11 mouse cellular contexts compared by ENCODE assay signal in genomic region chr10:75412114-75413103, GRCm38 (mm10). TPM values are rescaled to one million over a fixed set of nuclear protein-coding genes. Genes with fewer than 3 reads are reported as not detected.
A peak's percentile ranks its signal among the peaks of the same experiment; 100 is the strongest.
DNase-seq lines count a peak whose midpoint lies in the region; ATAC-seq lines count a peak whose summit lies in the region.
"Had no signal": no experiment of that assay in that cellular context is flagged by ENCODE, and none has a peak within 500 bp of the region (broad histone marks: within the 10 kb centered on the region; RNA-seq: fewer than 3 reads in every experiment).

No protein-coding gene starts in this region.

- 66% methylated on average over 27 of the region's 27 CpGs for WGBS in heart, embryonic 13.5 days
- WGBS in embryonic facial prominence, embryonic 15.5 days, result 47% methylated on average over 27 of the region's 27 CpGs
- WGBS in midbrain, embryonic 10.5 days, result 70% methylated on average over 27 of the region's 27 CpGs

- ATAC-seq in heart, embryonic 13.5 days (ENCODE audit: extremely low read depth, insufficient number of reproducible peaks, low FRiP score, low TSS enrichment), result no peak
- ATAC-seq in embryonic facial prominence, embryonic 15.5 days (ENCODE audit: insufficient number of reproducible peaks, low FRiP score, low TSS enrichment, low read depth), result no peak
- no peak for ATAC-seq in activated CD4-positive, CD25-positive, alpha-beta regulatory T cell, adult 4 months
- ATAC-seq: lung, postnatal 0 days had no signal

- peak overlapping the region; percentile 38; the same call in 1 of the 2 replicates for H3K9ac ChIP-seq in heart, embryonic 13.5 days
- H3K9ac ChIP-seq in embryonic facial prominence, embryonic 15.5 days, result no peak overlapping the region

- H3K27ac ChIP-seq in heart, embryonic 13.5 days (replicated peaks), result no peak overlapping the region
- H3K27ac ChIP-seq in embryonic facial prominence, embryonic 15.5 days (replicated peaks), result no peak overlapping the region
- peak overlapping the region; percentile 57 for H3K27ac ChIP-seq in midbrain, embryonic 10.5 days (replicated peaks)
- H3K27ac ChIP-seq: heart, adult 2 months had no signal

- H3K27me3 ChIP-seq in heart, embryonic 13.5 days (replicated peaks), result no peaks in the 10 kb centered on the region
- no peaks in the 10 kb centered on the region for H3K27me3 ChIP-seq in embryonic facial prominence, embryonic 15.5 days
- H3K27me3 ChIP-seq in midbrain, embryonic 10.5 days (ENCODE audit: low read depth, poor library complexity, severe bottlenecking), result no peaks in the 10 kb centered on the region

- H3K36me3 ChIP-seq in heart, embryonic 13.5 days, result no peaks in the 10 kb centered on the region
- H3K36me3 ChIP-seq in embryonic facial prominence, embryonic 15.5 days, result no peaks in the 10 kb centered on the region
- no peaks in the 10 kb centered on the region for H3K36me3 ChIP-seq in midbrain, embryonic 10.5 days

- DNase-seq in heart, adult 9 months (ENCODE audit: low spot score in 2 of 2), result no peak
- peak; percentile 59 to 73 for DNase-seq in kidney, adult 8-10 months
- DNase-seq in midbrain, embryonic 10.5 days (ENCODE audit: low spot score), result no peak
- no peak for DNase-seq in cerebellum, adult 9-11 months
- DNase-seq in spleen, postnatal 14 days (ENCODE audit: low spot score in 2 of 2), result no peak
- DNase-seq: cerebellum, adult 9-10 months; heart, adult 2 months had no signal

- H3K4me2 ChIP-seq in heart, embryonic 13.5 days, result peak overlapping the region; percentile 44
- peak overlapping the region; percentile 28 for H3K4me2 ChIP-seq in embryonic facial prominence, embryonic 15.5 days (replicated peaks)

- no peaks in the 10 kb centered on the region for H3K9me3 ChIP-seq in heart, embryonic 13.5 days
- H3K9me3 ChIP-seq in embryonic facial prominence, embryonic 15.5 days (replicated peaks), result no peaks in the 10 kb centered on the region
- no peaks in the 10 kb centered on the region for H3K9me3 ChIP-seq in midbrain, embryonic 10.5 days (replicated peaks)

- peaks cover 15% of the 10 kb centered on the region for H3K4me1 ChIP-seq in heart, embryonic 13.5 days
- peaks cover 7% of the 10 kb centered on the region; the same call in 1 of the 2 replicates for H3K4me1 ChIP-seq in embryonic facial prominence, embryonic 15.5 days
- peaks cover 24% of the 10 kb centered on the region for H3K4me1 ChIP-seq in midbrain, embryonic 10.5 days

- H3K4me3 ChIP-seq in heart, embryonic 13.5 days, result no peak overlapping the region
- H3K4me3 ChIP-seq in embryonic facial prominence, embryonic 15.5 days (replicated peaks), result no peak overlapping the region
- no peak overlapping the region for H3K4me3 ChIP-seq in midbrain, embryonic 10.5 days
- H3K4me3 ChIP-seq: heart, adult 2 months had no signal

RNA-seq across cellular contexts. Expression of gene Upb1, which starts 11.5 kb away (rescaled TPM):
- polyA plus RNA-seq in heart, embryonic 13.5 days (2015; fragmentation: Nextera tagmentation; extraction: Ambion mirVana), result 0.23 and 0.42 TPM in 2 replicates
- polyA plus RNA-seq in embryonic facial prominence, embryonic 15.5 days (2015; fragmentation: Nextera tagmentation; extraction: Ambion mirVana), result 2.2 and 2.6 TPM in 2 replicates
- not detected in 2 replicates for polyA plus RNA-seq in midbrain, embryonic 10.5 days (2016; fragmentation: Nextera tagmentation; extraction: Ambion mirVana)
- polyA plus RNA-seq in activated CD4-positive, CD25-positive, alpha-beta regulatory T cell, adult 4 months (2017; shearing (Covaris generic)), result 1 to 10 TPM in 1 of 2 experiments, not detected in 1; 1.0 TPM

Comparison
In these comparisons a context has a peak if more than half of its experiments do, and no peak if none do; other contexts are left out.
1. DNase-seq: peak in kidney, adult 8-10 months (2 of 2); none in heart, adult 9 months (0 of 2), midbrain, embryonic 10.5 days (single experiment), cerebellum, adult 9-11 months (single experiment) and spleen, postnatal 14 days (0 of 2).